Mouse (Mus musculus) thymus, postnatal 10 days (tissue): ENCODE data around the gene Sept12.

Experiments used
- DNase-seq, 2 experiments: peaks; one replicate each; pipeline ENCODE4 v3.0.0; 2021; ENCODE audit warnings: low spot score in 2 of 2

The Sept12 gene

GRCm38 (mm10) chr16:4937351-4938190 lies 60.1 kb downstream of the Sept12 start:
- no peak for DNase-seq
